Mouse (Mus musculus) MN1 (cell line): ENCODE data around the gene Ddx25.

ENCODE experiments used
- DNase-seq: peaks from one replicate; pipeline ENCODE4 v3.0.0-alpha.2; 2016; ENCODE audit warnings: low spot score

Ddx25 gene

GRCm38 (mm10) chr9:35558257-35559008, at the start of gene Ddx25, which contains the start of gene Pus3:
Gene Ddx25, minus strand, starts transcription at chr9:35558528.
Gene Pus3, plus strand, starts transcription at chr9:35558595.
- peak; percentile 74 for DNase-seq

- DNase-seq = no peak
These were observed 49.5 kb upstream of the Ddx25 start for GRCm38 (mm10) chr9:35607647-35608405.

GRCm38 (mm10) chr9:35592903-35593302, 34.6 kb upstream of the Ddx25 start:
- no peak for DNase-seq

- no peak for DNase-seq
These were observed 29.3 kb upstream of the Ddx25 start for GRCm38 (mm10) chr9:35587674-35588073.

- DNase-seq = no peak
These were observed 16.1 kb upstream of the Ddx25 start for GRCm38 (mm10) chr9:35574416-35574815.

GRCm38 (mm10) chr9:35570663-35571062, 12.3 kb upstream of the Ddx25 start:
- DNase-seq = no peak

- DNase-seq = peak; percentile 95
These were observed 11.5 kb upstream of the Ddx25 start, which contains the start of the genes Pate2 and Hyls1 for GRCm38 (mm10) chr9:35569571-35570534. Gene Pate2, plus strand, starts transcription at chr9:35570284. Gene Hyls1, minus strand, starts transcription at chr9:35570398.

GRCm38 (mm10) chr9:35567995-35568394, 9.7 kb upstream of the Ddx25 start:
- DNase-seq = no peak

- no peak for DNase-seq
These were observed 6.4 kb upstream of the Ddx25 start for GRCm38 (mm10) chr9:35564536-35565240.

GRCm38 (mm10) chr9:35561583-35561982, 3.3 kb upstream of the Ddx25 start:
- no peak for DNase-seq

- DNase-seq = no peak
These were observed 2.7 kb upstream of the Ddx25 start for GRCm38 (mm10) chr9:35561076-35561475.

- peak; percentile 88 for DNase-seq
These were observed 922 bp upstream of the Ddx25 start for GRCm38 (mm10) chr9:35559009-35559890.

GRCm38 (mm10) chr9:35556494-35557102, 1.7 kb downstream of the Ddx25 start:
- no peak for DNase-seq

GRCm38 (mm10) chr9:35548455-35548854, 9.9 kb downstream of the Ddx25 start:
- DNase-seq = no peak

GRCm38 (mm10) chr9:35546745-35547144, 11.6 kb downstream of the Ddx25 start:
- DNase-seq = no peak

GRCm38 (mm10) chr9:35545704-35546103, 12.6 kb downstream of the Ddx25 start:
- no peak for DNase-seq

GRCm38 (mm10) chr9:35544666-35545065, 13.7 kb downstream of the Ddx25 start:
- DNase-seq = no peak

GRCm38 (mm10) chr9:35543099-35543860, 15.0 kb downstream of the Ddx25 start:
- no peak for DNase-seq

GRCm38 (mm10) chr9:35541941-35542340, 16.4 kb downstream of the Ddx25 start:
- DNase-seq = no peak
